Mouse (Mus musculus): ENCODE data around the gene Grik4. TPM values are rescaled to one million over a fixed set of nuclear protein-coding genes. Genes with fewer than 3 reads are reported as not detected.

The Grik4 gene
- polyA plus RNA-seq, 1 experiment = 0.16 TPM

GRCm38 (mm10) chr9:42858998-42859690 is 85.1 kb downstream of the Grik4 start:
- no peak overlapping the region for H3K27ac ChIP-seq (ENCODE audit: control insufficient read depth, insufficient read depth, low read length)
- no peak for DNase-seq
- H3K4me1 ChIP-seq (replicated peaks; ENCODE audit: control insufficient read depth, insufficient read depth, low read length) = peaks cover 19% of the 10 kb centered on the region
- H3K27me3 ChIP-seq (ENCODE audit: control insufficient read depth, insufficient read depth, low read length) = no peaks in the 10 kb centered on the region
- WGBS = 90% methylated on average over 4 of the region's 4 CpGs
- TF ChIP-seq CTCF (IDR thresholded peaks at IDR 0.05; ENCODE audit: borderline replicate concordance, control insufficient read depth, extremely low read depth, insufficient read depth, low read length, poor library complexity) = no peak
- no peak for TF ChIP-seq POLR2A (IDR thresholded peaks at IDR 0.05; ENCODE audit: control insufficient read depth, extremely low read depth, insufficient read depth, low read length, poor library complexity)
- no peak overlapping the region for H3K4me3 ChIP-seq (ENCODE audit: control insufficient read depth, insufficient read depth, low read length)
- no peaks in the 10 kb centered on the region for H3K36me3 ChIP-seq (ENCODE audit: control insufficient read depth, insufficient read depth, low read length)

- Histone ChIP-seq H3K36me3 (ENCODE audit: control insufficient read depth, insufficient read depth, low read length) (no peaks in the 10 kb centered on the region), H3K27me3 (ENCODE audit: control insufficient read depth, insufficient read depth, low read length) (no peaks in the 10 kb centered on the region), H3K4me3 (ENCODE audit: control insufficient read depth, insufficient read depth, low read length) (no peak overlapping the region), H3K27ac (ENCODE audit: control insufficient read depth, insufficient read depth, low read length) (no peak overlapping the region), H3K4me1 (replicated peaks; ENCODE audit: control insufficient read depth, insufficient read depth, low read length) (peaks cover 16% of the 10 kb centered on the region)
- TF ChIP-seq CTCF (IDR thresholded peaks at IDR 0.05; ENCODE audit: borderline replicate concordance, control insufficient read depth, extremely low read depth, insufficient read depth, low read length, poor library complexity) (no peak), POLR2A (IDR thresholded peaks at IDR 0.05; ENCODE audit: control insufficient read depth, extremely low read depth, insufficient read depth, low read length, poor library complexity) (no peak)
- no peak for DNase-seq
- 83% methylated on average over 3 of the region's 3 CpGs for WGBS
These were observed 85.7 kb downstream of the Grik4 start for GRCm38 (mm10) chr9:42858576-42858975.

- WGBS = 94% methylated on average over 3 of the region's 3 CpGs
- TF ChIP-seq POLR2A (IDR thresholded peaks at IDR 0.05; ENCODE audit: control insufficient read depth, extremely low read depth, insufficient read depth, low read length, poor library complexity) = no peak
- TF ChIP-seq CTCF (IDR thresholded peaks at IDR 0.05; ENCODE audit: borderline replicate concordance, control insufficient read depth, extremely low read depth, insufficient read depth, low read length, poor library complexity) = no peak
- no peak for DNase-seq
- H3K27ac ChIP-seq (ENCODE audit: control insufficient read depth, insufficient read depth, low read length) = no peak overlapping the region
- H3K4me3 ChIP-seq (ENCODE audit: control insufficient read depth, insufficient read depth, low read length) = no peak overlapping the region
- no peaks in the 10 kb centered on the region for H3K27me3 ChIP-seq (ENCODE audit: control insufficient read depth, insufficient read depth, low read length)
- H3K4me1 ChIP-seq (replicated peaks; ENCODE audit: control insufficient read depth, insufficient read depth, low read length) = peaks cover 16% of the 10 kb centered on the region
- no peaks in the 10 kb centered on the region for H3K36me3 ChIP-seq (ENCODE audit: control insufficient read depth, insufficient read depth, low read length)
These were observed 86.5 kb downstream of the Grik4 start for GRCm38 (mm10) chr9:42857756-42858155.

GRCm38 (mm10) chr9:42853077-42853476 is 91.2 kb downstream of the Grik4 start:
- H3K27me3 ChIP-seq (ENCODE audit: control insufficient read depth, insufficient read depth, low read length) = no peaks in the 10 kb centered on the region
- H3K4me3 ChIP-seq (ENCODE audit: control insufficient read depth, insufficient read depth, low read length) = no peak overlapping the region
- H3K4me1 ChIP-seq (replicated peaks; ENCODE audit: control insufficient read depth, insufficient read depth, low read length) = no peaks in the 10 kb centered on the region
- no peak for TF ChIP-seq POLR2A (IDR thresholded peaks at IDR 0.05; ENCODE audit: control insufficient read depth, extremely low read depth, insufficient read depth, low read length, poor library complexity)
- TF ChIP-seq CTCF (IDR thresholded peaks at IDR 0.05; ENCODE audit: borderline replicate concordance, control insufficient read depth, extremely low read depth, insufficient read depth, low read length, poor library complexity) = no peak
- no peak overlapping the region for H3K27ac ChIP-seq (ENCODE audit: control insufficient read depth, insufficient read depth, low read length)
- no peak for DNase-seq
- whole genome bisulfite sequencing = 95% methylated on average over 3 of the region's 3 CpGs
- no peaks in the 10 kb centered on the region for H3K36me3 ChIP-seq (ENCODE audit: control insufficient read depth, insufficient read depth, low read length)

GRCm38 (mm10) chr9:42850063-42850462 is 94.2 kb downstream of the Grik4 start:
- TF ChIP-seq POLR2A (IDR thresholded peaks at IDR 0.05; ENCODE audit: control insufficient read depth, extremely low read depth, insufficient read depth, low read length, poor library complexity) = no peak
- Histone ChIP-seq H3K4me1 (replicated peaks; ENCODE audit: control insufficient read depth, insufficient read depth, low read length) (no peaks in the 10 kb centered on the region), H3K36me3 (ENCODE audit: control insufficient read depth, insufficient read depth, low read length) (no peaks in the 10 kb centered on the region), H3K27ac (ENCODE audit: control insufficient read depth, insufficient read depth, low read length) (no peak overlapping the region), H3K27me3 (ENCODE audit: control insufficient read depth, insufficient read depth, low read length) (no peaks in the 10 kb centered on the region), H3K4me3 (ENCODE audit: control insufficient read depth, insufficient read depth, low read length) (no peak overlapping the region)
- DNase-seq = no peak
- WGBS = 98% methylated on average over 6 of the region's 6 CpGs

DNA sequence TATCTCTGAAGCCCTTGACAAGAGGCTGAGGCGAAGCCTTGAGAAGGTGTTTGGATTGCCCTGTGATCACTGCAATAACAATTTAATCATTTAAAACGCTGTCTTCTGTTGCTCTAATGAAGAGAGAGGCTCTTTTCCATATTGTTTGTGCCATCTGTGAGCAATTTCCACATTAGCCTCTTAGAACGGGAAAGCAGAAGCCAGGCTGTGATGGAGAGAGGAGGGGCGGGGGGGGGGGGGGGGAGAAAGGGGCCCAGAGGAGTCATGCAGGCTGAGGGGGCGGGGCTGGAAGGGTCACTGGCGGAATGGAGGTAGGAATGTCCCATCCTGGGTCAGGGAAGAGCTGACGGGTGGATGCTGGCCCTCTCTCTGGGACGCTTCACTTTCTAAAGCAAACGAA is 96.2 kb downstream of the Grik4 start:
- Histone ChIP-seq H3K27me3 (ENCODE audit: control insufficient read depth, insufficient read depth, low read length) (no peaks in the 10 kb centered on the region), H3K4me1 (replicated peaks; ENCODE audit: control insufficient read depth, insufficient read depth, low read length) (no peaks in the 10 kb centered on the region), H3K4me3 (ENCODE audit: control insufficient read depth, insufficient read depth, low read length) (no peak overlapping the region), H3K27ac (ENCODE audit: control insufficient read depth, insufficient read depth, low read length) (no peak overlapping the region), H3K36me3 (ENCODE audit: control insufficient read depth, insufficient read depth, low read length) (no peaks in the 10 kb centered on the region)
- TF ChIP-seq POLR2A (IDR thresholded peaks at IDR 0.05; ENCODE audit: control insufficient read depth, extremely low read depth, insufficient read depth, low read length, poor library complexity) (no peak), CTCF (IDR thresholded peaks at IDR 0.05; ENCODE audit: borderline replicate concordance, control insufficient read depth, extremely low read depth, insufficient read depth, low read length, poor library complexity) (no peak)
- DNase-seq = no peak
- WGBS = 82% methylated on average over 7 of the region's 9 CpGs

Measured in thymus, adult 2 months (tissue).